Mouse (Mus musculus): ENCODE results near the gene Cfap70.

The Cfap70 gene

GRCm38 (mm10) chr14:20423046-20423445 lies 29.0 kb downstream of the Cfap70 start:
- no peak for DNase-seq (ENCODE audit: low read depth, low spot score)

DNA sequence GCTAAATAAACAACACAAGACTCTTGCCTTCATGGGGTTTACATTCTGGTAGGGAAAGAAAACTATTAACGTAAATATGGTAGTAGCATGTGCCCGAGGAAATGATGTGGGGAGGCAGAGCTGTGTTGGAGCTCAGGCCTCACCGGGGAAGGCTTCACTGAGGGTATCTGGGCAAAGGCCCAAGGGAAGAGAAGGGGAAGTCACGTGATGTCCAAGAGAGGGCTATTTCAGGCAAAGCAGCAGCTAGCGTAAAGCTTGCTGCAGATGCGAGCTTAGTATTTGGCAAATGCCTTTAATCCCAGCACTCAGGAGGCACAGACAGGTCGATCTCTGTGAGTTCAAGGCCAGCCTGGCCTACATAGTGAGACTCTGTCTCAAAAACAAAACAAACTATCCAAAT lies 29.8 kb downstream of the Cfap70 start:
- no peak for DNase-seq (ENCODE audit: low read depth, low spot score)

DNA sequence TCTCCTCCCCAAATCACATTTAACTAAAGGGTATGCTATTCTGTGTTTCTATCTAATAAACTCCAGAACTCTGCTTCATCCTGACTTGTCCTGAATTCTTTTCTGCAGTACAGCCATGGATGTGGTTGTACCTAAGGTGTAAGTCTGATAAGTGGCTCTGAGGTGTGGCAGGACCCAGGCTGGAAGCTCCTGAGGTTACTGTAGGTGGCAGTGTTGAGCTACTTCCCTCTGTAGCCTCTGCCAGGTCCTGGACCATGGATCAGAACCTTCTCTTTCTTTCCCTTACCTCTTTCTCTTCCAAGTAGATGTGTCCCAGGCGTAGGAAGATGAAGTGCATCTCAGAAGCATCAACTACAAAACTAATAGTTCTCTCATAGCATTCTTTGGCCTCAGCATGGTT lies 52.0 kb downstream of the Cfap70 start:
- DNase-seq (ENCODE audit: low read depth, low spot score), result no peak

DNA sequence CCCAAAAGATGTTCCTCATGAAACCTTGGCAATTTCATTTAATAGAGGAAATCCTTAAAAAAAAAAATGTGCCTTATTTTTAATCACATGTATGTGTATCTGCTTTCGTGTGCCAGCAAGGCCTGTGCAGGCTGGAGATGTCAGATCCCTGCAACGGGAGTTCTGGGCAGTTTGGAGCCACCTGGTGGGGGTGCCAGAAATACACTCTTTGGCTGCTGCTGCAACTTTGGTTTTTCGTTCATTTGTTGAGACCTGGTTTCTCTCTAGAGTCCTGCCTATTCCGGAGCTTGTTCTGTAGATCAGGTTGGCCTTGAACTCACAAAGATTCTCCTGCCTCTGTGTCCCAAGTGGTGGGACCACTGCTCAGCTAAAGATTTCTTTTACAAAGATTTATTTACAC lies 53.2 kb downstream of the Cfap70 start:
- DNase-seq (ENCODE audit: low read depth, low spot score), result no peak

DNA sequence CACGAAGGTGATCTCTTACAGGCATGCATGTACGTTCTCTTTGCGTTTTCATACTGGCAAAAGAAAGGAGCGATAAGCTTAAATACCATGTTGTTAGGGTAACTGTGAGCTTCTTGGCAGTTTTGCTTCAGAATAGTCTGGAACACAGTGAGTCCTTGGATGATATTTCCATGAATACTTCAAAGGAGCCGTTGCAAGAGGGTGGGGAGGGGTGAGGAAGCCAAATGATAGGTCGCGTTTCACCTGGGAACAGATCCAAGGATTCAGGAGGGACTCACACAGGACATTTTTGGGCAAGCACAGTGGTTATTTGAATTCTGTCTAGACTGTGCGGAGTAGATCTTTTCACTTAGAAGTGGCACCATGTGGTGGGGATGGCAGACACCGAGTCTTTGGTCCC lies 54.8 kb downstream of the Cfap70 start:
- DNase-seq (ENCODE audit: low read depth, low spot score), result no peak

- peak; percentile 92 for DNase-seq (ENCODE audit: low read depth, low spot score)
Observed at GRCm38 (mm10) chr14:20393205-20393913, 58.7 kb downstream of the Cfap70 start, which contains the start of gene Mrps16. Gene Mrps16 (minus strand): TSS chr14:20393634.

- no peak for DNase-seq (ENCODE audit: low read depth, low spot score)
Observed at GRCm38 (mm10) chr14:20392326-20392725, 59.7 kb downstream of the Cfap70 start.

DNA sequence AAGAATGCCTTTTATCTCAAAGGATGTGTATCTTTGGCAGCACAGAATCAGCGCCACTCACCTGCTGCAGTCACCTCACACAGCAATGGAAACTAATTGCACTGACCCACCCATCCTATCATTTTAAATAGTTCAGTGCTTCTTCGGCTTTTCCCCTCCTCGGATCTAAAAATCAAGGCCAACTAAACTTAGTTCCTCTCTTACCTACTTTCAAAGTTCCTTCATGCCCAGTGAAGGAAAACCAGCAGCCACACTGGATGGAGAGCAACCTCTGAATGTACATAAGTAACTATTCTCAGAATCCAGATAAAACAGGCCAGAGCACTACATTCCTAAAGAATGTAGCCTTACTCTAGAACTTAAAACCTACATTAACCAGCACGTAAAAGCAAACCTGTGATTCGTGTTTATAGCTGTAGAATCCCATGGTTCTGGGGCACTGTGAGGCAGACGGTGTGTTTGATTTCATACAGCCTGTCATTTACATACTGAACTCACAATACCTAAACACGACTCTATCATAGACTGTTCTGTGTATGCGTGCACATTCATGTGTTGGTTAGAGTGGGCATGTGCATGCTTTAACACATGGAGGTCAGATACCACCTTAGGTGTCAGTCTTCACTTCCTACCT lies 62.5 kb downstream of the Cfap70 start:
- DNase-seq (ENCODE audit: low read depth, low spot score), result no peak

DNA sequence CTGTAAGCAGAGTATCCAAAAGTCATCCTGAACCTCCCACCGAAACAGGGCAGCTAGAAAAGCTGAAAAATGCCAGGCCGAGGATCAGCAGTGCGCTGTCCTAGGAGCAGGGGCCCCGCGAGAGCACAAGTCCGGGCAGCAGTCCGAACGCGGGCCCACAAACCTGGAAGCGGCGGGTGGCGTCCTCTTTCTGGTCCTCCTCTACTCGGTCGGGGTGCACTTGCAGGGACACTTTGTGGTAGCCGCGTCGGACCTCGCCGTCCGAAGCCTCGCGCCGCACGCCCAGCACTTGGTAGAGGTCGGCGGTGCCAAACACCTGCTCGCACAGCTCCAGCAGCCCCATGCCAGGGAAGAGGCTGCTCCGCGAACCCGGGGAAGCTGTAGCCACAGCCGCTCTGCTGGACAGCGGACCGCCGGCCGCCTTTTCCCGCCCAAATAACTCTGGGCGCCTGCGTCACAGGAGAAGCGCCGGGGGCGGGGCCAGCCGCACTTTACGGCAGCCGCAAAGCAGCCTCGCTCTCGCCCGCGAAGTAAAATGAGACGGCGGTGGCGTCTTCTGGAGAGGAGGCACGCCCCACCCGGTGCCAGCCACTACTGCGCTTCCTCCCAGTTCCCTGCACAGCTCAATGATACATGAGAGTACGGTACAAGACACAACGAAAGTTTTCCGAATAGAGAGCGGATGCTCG lies 63.4 kb downstream of the Cfap70 start, which contains the start of gene Dnajc9:
Dnajc9 (minus strand) TSS at position 470 of the 689 bp plus-strand sequence.
- peak; percentile 74 for DNase-seq (ENCODE audit: low read depth, low spot score)

- no peak for DNase-seq (ENCODE audit: low read depth, low spot score)
Observed at GRCm38 (mm10) chr14:20379753-20380430, 72.1 kb downstream of the Cfap70 start.

DNA sequence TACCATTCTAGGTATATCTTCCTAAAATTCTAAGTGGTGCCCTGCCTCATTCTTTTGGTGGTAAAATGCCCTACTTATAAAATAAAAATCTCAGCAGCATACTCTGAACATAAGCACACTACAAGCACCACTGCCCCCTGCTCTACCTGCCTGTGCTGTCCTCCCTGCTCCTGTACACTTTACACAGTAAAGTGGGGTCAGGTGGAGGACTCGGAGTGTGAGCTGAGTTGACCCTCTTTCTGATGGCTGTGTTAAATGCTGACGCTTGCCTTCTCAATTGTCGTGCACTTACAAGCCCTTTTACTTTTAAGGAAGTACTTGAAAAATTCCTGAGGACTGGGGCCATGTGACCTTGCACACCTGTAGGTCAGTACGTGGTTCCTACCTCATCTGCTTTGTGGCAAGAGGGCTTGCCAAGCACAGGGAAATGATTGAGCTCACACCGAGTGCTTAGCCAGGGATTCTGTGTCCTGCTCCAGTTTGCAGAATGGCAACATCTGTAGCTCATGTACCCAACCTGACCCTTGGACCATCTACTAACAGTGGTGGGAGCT lies 72.9 kb downstream of the Cfap70 start:
- no peak for DNase-seq (ENCODE audit: low read depth, low spot score)

- DNase-seq (ENCODE audit: low read depth, low spot score), result no peak
Observed at GRCm38 (mm10) chr14:20378313-20379061, 73.5 kb downstream of the Cfap70 start.

DNA sequence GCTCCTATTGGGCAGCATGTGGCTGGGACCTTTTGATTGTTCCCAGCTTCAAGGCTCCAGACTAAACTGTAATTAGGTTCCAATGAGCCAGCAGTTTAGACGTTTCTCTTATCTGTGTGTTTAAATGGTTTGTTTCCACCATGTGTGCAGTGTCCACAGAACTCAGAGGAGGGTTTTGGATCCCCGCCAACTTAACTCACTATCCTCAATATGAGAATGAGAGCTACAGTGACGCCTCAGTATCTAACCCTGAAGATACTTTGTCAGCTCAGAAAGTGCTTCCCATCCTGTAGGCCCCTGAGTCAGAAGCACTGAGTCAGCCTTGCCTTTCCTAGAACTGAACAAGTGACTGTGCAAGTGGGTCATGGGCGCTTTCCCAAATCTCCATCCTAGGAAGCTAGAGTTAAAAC lies 74.9 kb downstream of the Cfap70 start:
- no peak for DNase-seq (ENCODE audit: low read depth, low spot score)

DNA sequence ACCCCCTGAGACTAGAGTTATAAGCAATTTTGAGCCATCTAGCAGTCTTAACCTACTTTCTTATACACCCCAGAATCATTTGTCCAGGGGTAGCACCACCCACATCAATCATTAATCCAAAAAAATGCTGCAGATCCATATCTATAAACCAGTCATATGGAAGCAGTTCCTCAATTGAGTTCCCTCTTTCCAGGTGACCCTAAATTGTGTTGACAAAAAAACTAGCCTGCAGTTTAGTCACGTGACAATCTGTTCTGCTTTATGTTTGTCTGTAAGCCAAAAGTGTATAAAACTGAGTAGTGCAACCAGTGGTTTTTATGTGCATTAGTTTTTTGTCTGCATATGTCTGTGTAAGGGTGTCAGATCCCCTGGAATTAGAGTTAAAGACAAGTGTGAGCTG lies 80.2 kb downstream of the Cfap70 start:
- DNase-seq (ENCODE audit: low read depth, low spot score), result no peak

GRCm38 (mm10) chr14:20370798-20371197 lies 81.2 kb downstream of the Cfap70 start:
- DNase-seq (ENCODE audit: low read depth, low spot score), result no peak

GRCm38 (mm10) chr14:20368271-20368670 lies 83.8 kb downstream of the Cfap70 start:
- DNase-seq (ENCODE audit: low read depth, low spot score), result no peak

- no peak for DNase-seq (ENCODE audit: low read depth, low spot score)
Observed at GRCm38 (mm10) chr14:20363230-20363629, 88.8 kb downstream of the Cfap70 start.

DNA sequence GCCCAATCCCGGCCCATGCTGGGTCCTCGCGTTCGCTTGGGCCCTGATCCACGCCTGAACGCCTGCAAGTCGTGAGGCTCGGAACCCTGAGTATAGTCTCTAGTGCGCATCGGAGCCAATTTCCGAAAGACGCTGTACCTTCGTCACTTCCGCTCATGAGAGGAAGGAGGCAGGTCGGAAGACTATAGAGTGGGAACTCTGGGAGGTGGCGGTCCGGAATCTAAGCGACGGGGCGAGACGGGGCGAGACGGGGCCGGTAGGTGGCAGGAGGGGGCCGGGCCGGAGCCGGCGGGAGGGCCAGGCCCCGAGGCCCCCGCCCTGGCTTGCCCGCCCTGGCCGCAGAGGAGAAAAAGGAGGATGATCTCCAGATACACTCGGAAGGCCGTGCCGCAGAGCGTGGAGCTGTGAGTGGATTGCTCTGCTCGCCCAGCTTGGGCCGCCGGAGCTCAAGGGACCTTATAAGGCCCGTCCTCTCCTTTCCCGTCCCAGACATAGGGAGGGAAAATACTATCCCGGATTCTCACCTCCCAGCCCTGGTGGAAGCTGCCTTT lies 104.0 kb downstream of the Cfap70 start, which contains the start of the genes Ecd and Fam149b:
Ecd (minus strand) TSS at position 131 of the 551 bp plus-strand sequence.
Fam149b (plus strand) TSS at position 172 of the 551 bp plus-strand sequence.
- peak; percentile 92 for DNase-seq (ENCODE audit: low read depth, low spot score)

- no peak for DNase-seq (ENCODE audit: low read depth, low spot score)
Observed at GRCm38 (mm10) chr14:20347441-20347990, 104.5 kb downstream of the Cfap70 start.

GRCm38 (mm10) chr14:20345885-20346284 lies 106.1 kb downstream of the Cfap70 start:
- DNase-seq (ENCODE audit: low read depth, low spot score), result no peak

Data from brain, embryonic 18.5 days (tissue).